Mouse (Mus musculus): Measurements from ENCODE around the gene Slc25a44.
"Not testable (repeated sequence)": the region's sequence is repeated elsewhere in the genome, so short reads cannot be mapped to it uniquely, and the experiment has no call there.

Gene Slc25a44

GRCm38 (mm10) chr3:88367517-88367916, 57.4 kb downstream of the Slc25a44 start:
- not testable (repeated sequence) for DNase-seq (ENCODE audit: low spot score)

- peak; percentile 60 for DNase-seq (ENCODE audit: low spot score)
Observed at GRCm38 (mm10) chr3:88366830-88367428, 58.0 kb downstream of the Slc25a44 start.

- DNase-seq (ENCODE audit: low spot score): peak; percentile 5
Observed at GRCm38 (mm10) chr3:88365705-88366361, 59.1 kb downstream of the Slc25a44 start.

GRCm38 (mm10) chr3:88364337-88364736, 60.6 kb downstream of the Slc25a44 start, which contains the start of gene Paqr6:
Gene Paqr6 (plus strand): TSS chr3:88364584.
- peak; percentile 81 for DNase-seq (ENCODE audit: low spot score)

- no peak for DNase-seq (ENCODE audit: low spot score)
Observed at GRCm38 (mm10) chr3:88363700-88364099, 61.2 kb downstream of the Slc25a44 start.

GRCm38 (mm10) chr3:88361612-88362313, 63.2 kb downstream of the Slc25a44 start:
- DNase-seq (ENCODE audit: low spot score): no peak

- DNase-seq (ENCODE audit: low spot score): no peak
Observed at GRCm38 (mm10) chr3:88361096-88361495, 63.8 kb downstream of the Slc25a44 start.

Data from ovary, postnatal 36 days (tissue).